Mouse (Mus musculus): Measurements from ENCODE around the gene Isoc2b. TPM values are rescaled to one million over a fixed set of nuclear protein-coding genes. Genes with fewer than 3 reads are reported as not detected.
"Not testable (repeated sequence)": the region's sequence is repeated elsewhere in the genome, so short reads cannot be mapped to it uniquely, and the experiment has no call there.

Isoc2b gene
- polyA plus RNA-seq, 1 experiment from 2014 or later, result 2.6 TPM

DNA sequence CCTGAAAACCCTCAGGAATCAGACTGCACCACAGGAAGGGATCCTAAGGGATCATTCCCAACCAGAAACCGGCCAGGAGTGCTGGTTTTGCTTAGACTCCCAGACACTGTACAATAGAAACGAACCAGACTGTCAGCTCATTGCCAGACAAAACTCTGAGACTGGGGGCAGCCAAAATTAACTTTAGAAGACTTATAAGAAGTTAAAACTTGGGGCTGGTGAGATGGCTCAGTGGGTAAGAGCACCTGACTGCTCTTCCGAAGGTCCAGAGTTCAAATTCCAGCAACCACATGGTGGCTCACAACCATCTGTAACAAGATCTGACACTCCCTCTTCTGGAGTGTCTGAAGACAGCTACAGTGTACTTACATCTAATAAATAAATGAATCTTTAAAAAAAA lies 9.1 kb downstream of the Isoc2b start:
- not testable (repeated sequence) for H3K9me3 ChIP-seq (ENCODE audit: control insufficient read depth, low read length); H3K9ac ChIP-seq (ENCODE audit: low read length); H3K4me2 ChIP-seq; H3K4me3 ChIP-seq (ENCODE audit: low read depth, low read length); H3K36me3 ChIP-seq (ENCODE audit: control insufficient read depth, insufficient read depth, low read length); H3K27ac ChIP-seq (ENCODE audit: low read depth, low read length); H3K27me3 ChIP-seq (ENCODE audit: control insufficient read depth, insufficient read depth, low read length); DNase-seq (ENCODE audit: low spot score, missing footprints); ATAC-seq (ENCODE audit: low FRiP score); H3K4me1 ChIP-seq (ENCODE audit: control insufficient read depth, insufficient read depth, low read length)
- 74% methylated on average over 3 of the region's 3 CpGs for WGBS

GRCm38 (mm10) chr7:4859418-4859978 lies 10.6 kb downstream of the Isoc2b start:
- DNase-seq (ENCODE audit: low spot score, missing footprints) (no peak), ATAC-seq (ENCODE audit: low FRiP score) (no peak)
- H3K4me1 ChIP-seq (ENCODE audit: control insufficient read depth, insufficient read depth, low read length), result no peaks in the 10 kb centered on the region
- no peaks in the 10 kb centered on the region for H3K27me3 ChIP-seq (ENCODE audit: control insufficient read depth, insufficient read depth, low read length)
- H3K36me3 ChIP-seq (ENCODE audit: control insufficient read depth, insufficient read depth, low read length), result no peaks in the 10 kb centered on the region
- H3K9ac ChIP-seq (ENCODE audit: low read length), result no peak overlapping the region
- WGBS, result 84% methylated on average over 12 of the region's 12 CpGs
- H3K9me3 ChIP-seq (ENCODE audit: control insufficient read depth, low read length), result no peaks in the 10 kb centered on the region
- no peak overlapping the region for H3K4me2 ChIP-seq
- H3K4me3 ChIP-seq (ENCODE audit: low read depth, low read length), result no peak overlapping the region
- H3K27ac ChIP-seq (ENCODE audit: low read depth, low read length), result no peak overlapping the region

DNA sequence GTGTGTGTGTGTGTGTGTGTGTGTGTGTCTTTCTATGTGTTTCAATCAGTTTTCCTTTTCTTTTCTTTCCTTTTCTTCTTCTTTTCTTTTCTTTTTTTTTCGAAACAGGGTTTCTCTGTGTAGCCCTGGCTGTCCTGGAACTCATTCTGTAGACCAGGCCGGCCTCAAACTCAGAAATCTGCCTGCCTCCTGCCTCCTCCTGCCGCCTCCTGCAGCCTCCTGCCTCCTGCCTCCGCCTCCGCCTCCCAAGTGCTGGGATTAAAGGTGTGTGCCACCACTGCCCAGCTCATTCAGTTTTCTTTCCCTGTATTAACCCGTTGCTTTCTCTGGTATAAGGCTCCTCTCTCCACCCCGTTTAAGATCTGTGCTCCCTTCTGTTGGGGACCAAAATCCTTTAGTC lies 12.7 kb downstream of the Isoc2b start:
- H3K9me3 ChIP-seq (ENCODE audit: control insufficient read depth, low read length), result no peaks in the 10 kb centered on the region
- DNase-seq (ENCODE audit: low spot score, missing footprints) (no peak), ATAC-seq (ENCODE audit: low FRiP score) (no peak)
- no peak overlapping the region for H3K4me3 ChIP-seq (ENCODE audit: low read depth, low read length)
- H3K4me1 ChIP-seq (ENCODE audit: control insufficient read depth, insufficient read depth, low read length), result no peaks in the 10 kb centered on the region
- no peak overlapping the region for H3K27ac ChIP-seq (ENCODE audit: low read depth, low read length)
- no peak overlapping the region for H3K9ac ChIP-seq (ENCODE audit: low read length)
- 60% methylated on average over 7 of the region's 7 CpGs for WGBS
- H3K4me2 ChIP-seq, result no peak overlapping the region
- H3K36me3 ChIP-seq (ENCODE audit: control insufficient read depth, insufficient read depth, low read length), result no peaks in the 10 kb centered on the region
- no peaks in the 10 kb centered on the region for H3K27me3 ChIP-seq (ENCODE audit: control insufficient read depth, insufficient read depth, low read length)

GRCm38 (mm10) chr7:4856508-4856907 lies 13.6 kb downstream of the Isoc2b start:
- no peak overlapping the region for H3K9ac ChIP-seq (ENCODE audit: low read length)
- no peaks in the 10 kb centered on the region for H3K9me3 ChIP-seq (ENCODE audit: control insufficient read depth, low read length)
- H3K4me3 ChIP-seq (ENCODE audit: low read depth, low read length), result no peak overlapping the region
- H3K27ac ChIP-seq (ENCODE audit: low read depth, low read length), result no peak overlapping the region
- H3K27me3 ChIP-seq (ENCODE audit: control insufficient read depth, insufficient read depth, low read length), result no peaks in the 10 kb centered on the region
- H3K4me2 ChIP-seq, result no peak overlapping the region
- DNase-seq (ENCODE audit: low spot score, missing footprints) (no peak), ATAC-seq (ENCODE audit: low FRiP score) (no peak)
- no peaks in the 10 kb centered on the region for H3K4me1 ChIP-seq (ENCODE audit: control insufficient read depth, insufficient read depth, low read length)
- no peaks in the 10 kb centered on the region for H3K36me3 ChIP-seq (ENCODE audit: control insufficient read depth, insufficient read depth, low read length)
- 86% methylated on average over 9 of the region's 9 CpGs for WGBS

DNA sequence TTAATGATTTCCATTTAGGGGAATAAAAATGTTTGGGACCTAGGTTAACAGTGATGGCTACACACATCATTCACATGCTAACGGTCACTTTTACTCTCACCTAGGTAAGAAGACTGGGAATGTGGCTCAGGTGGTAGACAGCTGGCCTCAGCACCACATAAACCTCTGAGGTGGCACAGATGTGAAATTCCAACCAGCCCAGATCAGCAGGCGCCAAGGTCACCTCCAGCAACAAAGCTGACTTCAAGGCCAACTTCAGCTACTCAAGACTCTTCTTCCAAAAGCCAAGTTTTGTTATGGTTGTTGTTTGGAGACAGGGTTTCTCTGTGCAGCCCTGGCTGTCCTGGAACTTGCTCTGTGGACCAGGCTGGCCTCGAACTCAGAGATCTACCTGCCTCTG lies 16.4 kb downstream of the Isoc2b start:
- no peak overlapping the region for H3K4me2 ChIP-seq
- no peaks in the 10 kb centered on the region for H3K36me3 ChIP-seq (ENCODE audit: control insufficient read depth, insufficient read depth, low read length)
- ATAC-seq (ENCODE audit: low FRiP score) (no peak), DNase-seq (ENCODE audit: low spot score, missing footprints) (no peak)
- no peak overlapping the region for H3K9ac ChIP-seq (ENCODE audit: low read length)
- H3K27me3 ChIP-seq (ENCODE audit: control insufficient read depth, insufficient read depth, low read length), result no peaks in the 10 kb centered on the region
- no peaks in the 10 kb centered on the region for H3K4me1 ChIP-seq (ENCODE audit: control insufficient read depth, insufficient read depth, low read length)
- H3K4me3 ChIP-seq (ENCODE audit: low read depth, low read length), result no peak overlapping the region
- H3K9me3 ChIP-seq (ENCODE audit: control insufficient read depth, low read length), result no peaks in the 10 kb centered on the region
- WGBS, result 83% methylated on average over 3 of the region's 3 CpGs
- H3K27ac ChIP-seq (ENCODE audit: low read depth, low read length), result no peak overlapping the region

GRCm38 (mm10) chr7:4851315-4851688 lies 18.8 kb downstream of the Isoc2b start:
- no peaks in the 10 kb centered on the region for H3K9me3 ChIP-seq (ENCODE audit: control insufficient read depth, low read length)
- no peaks in the 10 kb centered on the region for H3K36me3 ChIP-seq (ENCODE audit: control insufficient read depth, insufficient read depth, low read length)
- H3K4me3 ChIP-seq (ENCODE audit: low read depth, low read length), result no peak overlapping the region
- WGBS, result 66% methylated on average over 8 of the region's 8 CpGs
- DNase-seq (ENCODE audit: low spot score, missing footprints) (no peak), ATAC-seq (ENCODE audit: low FRiP score) (no peak)
- H3K27me3 ChIP-seq (ENCODE audit: control insufficient read depth, insufficient read depth, low read length), result no peaks in the 10 kb centered on the region
- no peak overlapping the region for H3K9ac ChIP-seq (ENCODE audit: low read length)
- no peaks in the 10 kb centered on the region for H3K4me1 ChIP-seq (ENCODE audit: control insufficient read depth, insufficient read depth, low read length)
- no peak overlapping the region for H3K4me2 ChIP-seq
- no peak overlapping the region for H3K27ac ChIP-seq (ENCODE audit: low read depth, low read length)

DNA sequence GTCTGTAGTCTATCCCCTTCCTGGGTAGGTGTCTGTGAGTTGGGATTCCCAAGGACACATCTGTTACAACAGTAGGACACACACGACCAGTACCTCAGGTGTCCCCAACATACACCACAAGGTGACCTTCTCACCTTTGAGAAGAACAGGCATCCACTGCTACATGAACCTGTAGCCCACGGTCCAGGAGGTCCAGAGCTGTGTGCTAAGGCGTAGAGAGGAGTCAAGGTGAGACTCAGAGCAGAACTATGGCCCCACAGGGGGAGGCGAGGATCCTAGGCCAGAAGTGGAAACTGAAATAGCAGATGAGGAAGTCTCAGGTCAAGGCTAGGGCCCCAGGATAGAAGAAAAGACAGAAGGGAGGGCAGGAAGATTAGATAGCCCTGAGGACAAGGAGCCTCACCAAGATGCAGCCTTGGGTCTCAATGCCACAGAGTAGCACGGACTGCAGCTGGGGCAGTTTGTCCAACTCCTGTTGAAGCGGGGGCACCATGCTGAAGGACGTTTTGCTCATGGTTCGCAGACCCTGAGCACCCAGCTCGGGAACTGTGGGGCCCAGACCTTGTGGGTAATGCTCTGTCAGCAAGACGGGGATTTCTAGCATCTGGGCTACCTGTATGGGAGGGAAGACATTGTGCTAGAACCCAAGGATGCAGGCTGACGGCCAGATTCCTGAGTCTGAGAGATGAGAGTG lies 19.3 kb downstream of the Isoc2b start:
- WGBS, result 78% methylated on average over 11 of the region's 11 CpGs
- Histone ChIP-seq H3K27me3 (ENCODE audit: control insufficient read depth, insufficient read depth, low read length) (no peaks in the 10 kb centered on the region), H3K4me3 (ENCODE audit: low read depth, low read length) (no peak overlapping the region), H3K9ac (ENCODE audit: low read length) (no peak overlapping the region), H3K36me3 (ENCODE audit: control insufficient read depth, insufficient read depth, low read length) (no peaks in the 10 kb centered on the region), H3K27ac (ENCODE audit: low read depth, low read length) (no peak overlapping the region), H3K4me1 (ENCODE audit: control insufficient read depth, insufficient read depth, low read length) (no peaks in the 10 kb centered on the region), H3K9me3 (ENCODE audit: control insufficient read depth, low read length) (no peaks in the 10 kb centered on the region), H3K4me2 (no peak overlapping the region)
- ATAC-seq (ENCODE audit: low FRiP score) (no peak), DNase-seq (ENCODE audit: low spot score, missing footprints) (no peak)

DNA sequence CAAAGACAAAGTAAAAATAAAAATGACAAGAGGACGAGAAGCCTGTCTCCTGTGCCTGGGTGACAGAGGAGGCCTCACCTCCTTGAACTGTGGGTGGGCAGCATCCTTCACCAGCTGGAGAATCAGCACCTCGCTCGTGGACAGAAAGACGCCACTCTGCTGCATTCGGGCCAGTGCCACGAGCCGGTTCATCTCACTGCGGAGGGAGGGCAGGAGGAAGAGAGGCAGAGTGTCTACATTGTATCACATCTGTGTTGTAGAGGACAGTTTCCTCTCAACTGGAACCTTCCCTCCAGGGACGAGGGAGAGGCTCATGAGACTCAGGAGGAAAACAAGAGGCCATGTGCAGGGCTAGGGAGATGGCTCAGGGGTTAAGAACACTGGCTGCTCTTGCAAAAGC lies 20.7 kb downstream of the Isoc2b start:
- WGBS, result 57% methylated on average over 9 of the region's 9 CpGs
- no peak for ATAC-seq (ENCODE audit: low FRiP score)
- DNase-seq (ENCODE audit: low spot score, missing footprints), result no peak
- Histone ChIP-seq H3K4me3 (ENCODE audit: low read depth, low read length) (no peak overlapping the region), H3K9ac (ENCODE audit: low read length) (no peak overlapping the region), H3K9me3 (ENCODE audit: control insufficient read depth, low read length) (no peaks in the 10 kb centered on the region), H3K4me2 (no peak overlapping the region), H3K4me1 (ENCODE audit: control insufficient read depth, insufficient read depth, low read length) (peaks cover 3% of the 10 kb centered on the region), H3K27ac (ENCODE audit: low read depth, low read length) (no peak overlapping the region), H3K36me3 (ENCODE audit: control insufficient read depth, insufficient read depth, low read length) (no peaks in the 10 kb centered on the region), H3K27me3 (ENCODE audit: control insufficient read depth, insufficient read depth, low read length) (peaks cover 3% of the 10 kb centered on the region; the same call in 1 of the 2 replicates)

- Histone ChIP-seq H3K4me3 (ENCODE audit: low read depth, low read length) (peak overlapping the region; percentile 45), H3K36me3 (ENCODE audit: control insufficient read depth, insufficient read depth, low read length) (no peaks in the 10 kb centered on the region), H3K9ac (ENCODE audit: low read length) (peak overlapping the region; percentile 56), H3K27me3 (ENCODE audit: control insufficient read depth, insufficient read depth, low read length) (peaks cover 25% of the 10 kb centered on the region), H3K4me1 (ENCODE audit: control insufficient read depth, insufficient read depth, low read length) (peaks cover 20% of the 10 kb centered on the region), H3K27ac (ENCODE audit: low read depth, low read length) (no peak overlapping the region), H3K9me3 (ENCODE audit: control insufficient read depth, low read length) (no peaks in the 10 kb centered on the region), H3K4me2 (peak overlapping the region; percentile 94)
- ATAC-seq (ENCODE audit: low FRiP score) (peak; percentile 83), DNase-seq (ENCODE audit: low spot score, missing footprints) (peak; percentile 96)
- WGBS, result 1% methylated on average over 13 of the region's 13 CpGs
These were observed 25.1 kb downstream of the Isoc2b start for GRCm38 (mm10) chr7:4844917-4845309.

All from midbrain, embryonic 11.5 days (tissue).